Mouse (Mus musculus) lung, adult 2 months (tissue): ENCODE results near the gene Vmn1r13. TPM values are rescaled to one million over a fixed set of nuclear protein-coding genes. Genes with fewer than 3 reads are reported as not detected.
"Not testable (repeated sequence)": the region's sequence is repeated elsewhere in the genome, so short reads cannot be mapped to it uniquely, and the experiment has no call there.

Experiments used
- DNase-seq: peaks from one replicate; pipeline ENCODE4 v3.0.0; 2022
- H3K4me1 ChIP-seq: fragments of 200-500 bp; 2 replicates; pipeline ENCODE4 v1.6.1; 2011; ENCODE audit warnings: low read length; ENCODE audit not compliant: control insufficient read depth, insufficient read depth
- H3K4me3 ChIP-seq: fragments of 200-500 bp; replicated peaks from 2 replicates; pipeline ENCODE3; 2011; ENCODE audit warnings: low read depth, mild to moderate bottlenecking, control low read depth, low read length; ENCODE audit errors: extremely low read depth
- CTCF ChIP-seq: fragments of 200-500 bp; IDR thresholded peaks from 2 replicates; pipeline ENCODE4 v1.5.1; 2011; ENCODE audit warnings: mild to moderate bottlenecking, low read length, control low read depth; ENCODE audit not compliant: insufficient read depth
- POLR2A ChIP-seq: fragments of 200-500 bp; IDR thresholded peaks from 2 replicates; pipeline ENCODE4 v1.6.1; 2011; ENCODE audit warnings: low read depth, mild to moderate bottlenecking, control low read depth, low read length, borderline replicate concordance; ENCODE audit errors: extremely low read depth
- WGBS: fragments of 180-500 bp; shearing (Covaris S2); methylation state at CpG from one replicate; pipeline ENCODE4 v1.1.7; 2018; 5-methylcytosine and 5-hydroxymethylcytosine counted together
- polyA plus RNA-seq: library from polyadenylated mRNA; depleted of rRNA; stranded (reverse); fragments of >200 nt; gene quantifications from 2 replicates; pipeline ENCODE4 v1.2.3, GENCODE M21; 2012; rRNA removed

The Vmn1r13 gene
- not detected in 2 replicates for polyA plus RNA-seq

DNA sequence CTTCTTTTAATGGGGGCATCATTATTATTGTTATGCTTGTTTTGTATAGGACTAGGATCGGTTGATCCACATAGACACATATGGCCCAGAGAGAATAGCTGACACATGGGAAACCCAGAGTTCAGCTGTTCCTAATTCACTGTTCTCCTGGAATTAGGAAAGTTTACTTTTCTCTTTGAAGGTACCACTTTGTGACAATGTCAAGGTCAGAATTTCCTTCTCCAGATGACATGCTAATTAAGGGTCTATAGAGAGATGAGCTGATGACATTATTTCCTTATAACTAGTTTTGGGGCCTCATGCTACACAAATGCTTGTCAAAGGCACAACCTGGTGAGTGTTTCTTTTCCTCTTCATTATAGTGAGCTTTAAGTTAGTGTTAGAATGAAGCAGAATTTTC is at the start of gene Vmn1r13:
Gene Vmn1r13 (plus strand): TSS at position 301 of the 400 bp plus-strand sequence.
- WGBS, result 82% methylated on average over 1 of the region's 1 CpGs
- H3K4me1 ChIP-seq, H3K4me3 ChIP-seq, DNase-seq: not testable (repeated sequence)

DNA sequence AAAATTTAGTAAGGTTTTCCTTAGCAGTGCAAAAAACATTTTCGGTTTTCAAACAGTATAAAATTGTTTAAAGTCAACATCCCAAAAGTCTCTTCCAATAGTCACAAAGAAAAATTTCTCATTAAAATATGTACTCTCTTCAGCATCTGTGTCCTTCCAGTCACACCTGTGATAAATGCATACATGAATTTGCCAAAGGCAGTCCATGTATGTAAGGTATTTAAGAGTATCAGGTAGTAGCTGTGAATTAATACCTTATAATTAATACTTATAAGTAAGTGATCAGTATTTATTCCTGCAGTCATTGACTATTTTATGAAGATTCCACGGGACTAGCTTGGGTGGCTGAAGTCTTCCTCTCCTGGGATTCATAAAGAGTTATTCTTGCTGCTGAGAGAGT is 46.5 kb upstream of the Vmn1r13 start, which contains the start of gene Vmn1r12:
Gene Vmn1r12 (plus strand): TSS at position 301 of the 400 bp plus-strand sequence.
- Histone ChIP-seq H3K4me3 (no peak within 1 kb of the TSS), H3K4me1 (no peaks in the 10 kb centered on the region)
- WGBS, result 67% methylated on average over 2 of the region's 2 CpGs
- TF ChIP-seq CTCF (no peak), POLR2A (no peak)
- DNase-seq, result no peak

DNA sequence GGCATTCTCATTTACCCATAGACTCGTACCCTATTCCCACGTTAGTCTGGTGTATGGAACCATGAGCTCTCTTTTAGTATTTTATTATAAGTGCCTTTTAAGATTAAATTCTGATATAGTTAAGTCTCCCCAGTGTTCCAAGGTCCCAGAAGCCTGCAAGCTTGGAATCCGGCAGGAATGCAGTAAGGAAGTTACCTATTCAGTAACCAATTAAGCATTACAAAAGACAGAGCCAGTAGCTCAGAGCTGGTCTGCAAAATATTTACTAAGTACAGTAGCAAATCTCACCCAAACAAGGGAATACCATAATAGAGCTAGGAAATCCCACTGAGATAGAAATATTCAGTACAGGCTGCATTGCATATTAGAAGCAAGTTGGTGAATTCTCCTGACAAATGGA is 13.1 kb upstream of the Vmn1r13 start:
- not testable (repeated sequence) for H3K4me1 ChIP-seq, H3K4me3 ChIP-seq, DNase-seq
- 70% methylated on average over 3 of the region's 3 CpGs for WGBS

DNA sequence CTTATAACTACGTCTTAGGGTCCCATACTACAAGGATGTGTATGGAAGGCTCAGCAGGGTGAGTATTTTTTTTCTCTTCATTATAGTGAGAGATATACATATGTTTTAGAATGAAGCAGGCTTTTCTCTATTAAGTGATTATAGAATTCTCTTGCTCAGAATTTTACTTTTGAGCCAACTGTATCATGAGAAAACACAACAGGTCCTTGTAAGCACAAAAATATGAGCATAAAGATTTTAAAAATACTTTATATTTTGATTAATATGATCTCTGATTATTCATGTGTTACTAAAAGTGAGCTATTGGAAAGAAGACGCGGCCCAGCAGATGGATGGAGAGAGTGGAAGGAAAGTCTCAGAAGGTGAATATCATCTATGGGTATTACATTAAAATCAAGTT is 28.3 kb downstream of the Vmn1r13 start, which contains the start of gene Vmn1r14:
Gene Vmn1r14 (plus strand): TSS at position 301 of the 400 bp plus-strand sequence.
- H3K4me3 ChIP-seq, result no peak within 1 kb of the TSS
- H3K4me1 ChIP-seq, result no peaks in the 10 kb centered on the region
- DNase-seq, result no peak
- 92% methylated on average over 3 of the region's 3 CpGs for WGBS
- no peak for TF ChIP-seq POLR2A
- no peak for TF ChIP-seq CTCF

DNA sequence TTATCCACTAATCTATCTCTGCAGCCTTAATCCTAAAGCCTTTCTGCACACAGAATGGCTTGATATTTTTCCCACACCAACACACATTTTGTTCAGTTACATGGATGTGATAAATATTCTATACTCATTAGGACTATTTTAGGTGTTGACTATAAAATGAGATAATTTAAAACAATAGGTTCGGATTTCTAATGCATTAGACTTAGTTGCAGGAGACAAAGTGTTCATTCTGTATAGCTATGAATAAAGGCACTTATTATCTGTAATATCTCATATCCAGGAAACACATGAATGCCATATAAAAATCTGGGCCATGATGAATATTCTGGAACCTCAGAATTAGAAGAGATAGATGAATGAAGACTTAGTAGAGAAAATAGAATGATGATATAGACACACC is 54.6 kb downstream of the Vmn1r13 start, which contains the start of gene Vmn1r15:
Gene Vmn1r15 (plus strand): TSS at position 301 of the 400 bp plus-strand sequence.
- no peak for DNase-seq
- WGBS, result 52% methylated on average over 1 of the region's 1 CpGs
- no peaks in the 10 kb centered on the region for H3K4me1 ChIP-seq
- no peak within 1 kb of the TSS for H3K4me3 ChIP-seq
- TF ChIP-seq POLR2A (no peak), CTCF (no peak)

DNA sequence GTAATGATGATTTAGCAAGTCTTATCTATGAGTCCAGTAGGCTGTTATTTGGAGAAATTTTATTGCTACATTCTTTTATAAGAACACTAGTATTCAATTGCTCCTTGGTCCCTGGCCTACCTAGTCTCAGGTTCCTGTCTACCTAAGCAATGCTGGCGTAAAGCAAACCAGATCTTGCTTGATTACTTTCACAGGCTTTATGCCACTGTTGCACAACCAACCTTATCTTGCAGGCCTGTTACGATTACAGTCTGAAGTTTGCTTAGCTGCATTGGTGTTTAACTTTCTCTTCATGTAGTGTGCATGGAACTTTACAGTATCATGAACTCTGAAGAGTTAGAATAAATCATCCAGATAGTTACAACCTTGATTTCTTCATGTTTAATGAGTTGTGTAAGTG is 57.9 kb downstream of the Vmn1r13 start:
- 73% methylated on average over 2 of the region's 2 CpGs for WGBS
- TF ChIP-seq CTCF (no peak), POLR2A (no peak)
- H3K4me3 ChIP-seq, result no peak overlapping the region

More for the DNA sequence above, 57.9 kb downstream of the Vmn1r13 start:
- DNase-seq, result no peak
- no peaks in the 10 kb centered on the region for H3K4me1 ChIP-seq

Other genes starting within 250 kb of the Vmn1r13 start
- gene Vmn1r5, start 233.0 kb upstream of the Vmn1r13 start, polyA plus RNA-seq, result not detected in 2 replicates
- gene Vmn1r6, start 206.0 kb upstream of the Vmn1r13 start, polyA plus RNA-seq, result not detected in 2 replicates
- not detected in 2 replicates for gene Vmn1r7, start 178.0 kb upstream of the Vmn1r13 start, polyA plus RNA-seq
- not detected in 2 replicates for gene Vmn1r8, start 171.0 kb upstream of the Vmn1r13 start, polyA plus RNA-seq
- not detected in 2 replicates for gene Vmn1r9, start 136.5 kb upstream of the Vmn1r13 start, polyA plus RNA-seq
- gene Vmn1r10, start 93.8 kb upstream of the Vmn1r13 start, polyA plus RNA-seq, result not detected in 2 replicates
- gene Vmn1r11, start 69.8 kb upstream of the Vmn1r13 start, polyA plus RNA-seq, result not detected in 2 replicates
- not detected in 2 replicates for gene Vmn1r12, start 46.4 kb upstream of the Vmn1r13 start, polyA plus RNA-seq
- gene Vmn1r14, start 28.4 kb downstream of the Vmn1r13 start, polyA plus RNA-seq, result not detected in 2 replicates
- gene Vmn1r15, start 54.7 kb downstream of the Vmn1r13 start, polyA plus RNA-seq, result not detected in 2 replicates
- gene Vmn1r16, start 126.2 kb downstream of the Vmn1r13 start, polyA plus RNA-seq, result not detected in 2 replicates
- gene Vmn1r17, start 160.4 kb downstream of the Vmn1r13 start, polyA plus RNA-seq, result not detected in 2 replicates
- gene Vmn1r18, start 192.5 kb downstream of the Vmn1r13 start, polyA plus RNA-seq, result not detected in 2 replicates
- gene Vmn1r19, start 200.5 kb downstream of the Vmn1r13 start, polyA plus RNA-seq, result not detected in 2 replicates
- not detected in 2 replicates for gene Vmn1r20, start 225.6 kb downstream of the Vmn1r13 start, polyA plus RNA-seq